Mouse (Mus musculus): Measurements from ENCODE around the gene Tfdp2.
A peak's percentile ranks its signal among the peaks of the same experiment; 100 is the strongest.
"Not testable (repeated sequence)": the region's sequence is repeated elsewhere in the genome, so short reads cannot be mapped to it uniquely, and the experiment has no call there.

Gene Tfdp2

GRCm38 (mm10) chr9:96195885-96196622 is at the start of gene Tfdp2:
TSS of gene Tfdp2 (plus strand) at chr9:96196275.
- peak; percentile 91 for DNase-seq

- no peak for DNase-seq
Observed at GRCm38 (mm10) chr9:96152801-96153200, 43.3 kb upstream of the Tfdp2 start.

- no peak for DNase-seq
Observed at GRCm38 (mm10) chr9:96158431-96158830, 37.6 kb upstream of the Tfdp2 start.

GRCm38 (mm10) chr9:96159047-96159446 is 37.0 kb upstream of the Tfdp2 start:
- DNase-seq = no peak

- no peak for DNase-seq
Observed at GRCm38 (mm10) chr9:96160767-96161166, 35.3 kb upstream of the Tfdp2 start.

- DNase-seq = no peak
Observed at GRCm38 (mm10) chr9:96162421-96162820, 33.7 kb upstream of the Tfdp2 start.

GRCm38 (mm10) chr9:96163443-96163842 is 32.6 kb upstream of the Tfdp2 start:
- no peak for DNase-seq

GRCm38 (mm10) chr9:96163983-96164382 is 32.1 kb upstream of the Tfdp2 start:
- DNase-seq = not testable (repeated sequence)

- peak; percentile 74 for DNase-seq
Observed at GRCm38 (mm10) chr9:96167168-96167585, 28.9 kb upstream of the Tfdp2 start.

- no peak for DNase-seq
Observed at GRCm38 (mm10) chr9:96170600-96170999, 25.5 kb upstream of the Tfdp2 start.

GRCm38 (mm10) chr9:96184909-96185308 is 11.2 kb upstream of the Tfdp2 start:
- no peak for DNase-seq

GRCm38 (mm10) chr9:96186701-96187100 is 9.4 kb upstream of the Tfdp2 start:
- no peak for DNase-seq

- DNase-seq = peak; percentile 45
Observed at GRCm38 (mm10) chr9:96196636-96197181, 634 bp downstream of the Tfdp2 start.

- DNase-seq = no peak
Observed at GRCm38 (mm10) chr9:96197806-96198205, 1.7 kb downstream of the Tfdp2 start.

GRCm38 (mm10) chr9:96203663-96204062 is 7.6 kb downstream of the Tfdp2 start:
- no peak for DNase-seq

GRCm38 (mm10) chr9:96207428-96207827 is 11.4 kb downstream of the Tfdp2 start:
- no peak for DNase-seq

- no peak for DNase-seq
Observed at GRCm38 (mm10) chr9:96213036-96213645, 17.1 kb downstream of the Tfdp2 start.

GRCm38 (mm10) chr9:96214171-96214570 is 18.1 kb downstream of the Tfdp2 start:
- no peak for DNase-seq

- DNase-seq = no peak
Observed at GRCm38 (mm10) chr9:96217299-96217698, 21.2 kb downstream of the Tfdp2 start.

- no peak for DNase-seq
Observed at GRCm38 (mm10) chr9:96217799-96218198, 21.7 kb downstream of the Tfdp2 start.

GRCm38 (mm10) chr9:96219114-96219669 is 23.1 kb downstream of the Tfdp2 start:
- DNase-seq = peak; percentile 29

GRCm38 (mm10) chr9:96220419-96220818 is 24.3 kb downstream of the Tfdp2 start:
- no peak for DNase-seq

GRCm38 (mm10) chr9:96223302-96223701 is 27.2 kb downstream of the Tfdp2 start:
- DNase-seq = no peak

GRCm38 (mm10) chr9:96228285-96228684 is 32.2 kb downstream of the Tfdp2 start:
- DNase-seq = no peak
